Mouse (Mus musculus): ENCODE measurements around the gene Ceacam14. TPM values are rescaled to one million over a fixed set of nuclear protein-coding genes. Genes with fewer than 3 reads are reported as not detected.

The Ceacam14 gene
- polyA plus RNA-seq (2016; fragmentation: Nextera tagmentation; extraction: Ambion mirVana) = not detected in 2 replicates

- Histone ChIP-seq H3K36me3 (no peaks in the 10 kb centered on the region), H3K4me2 (replicated peaks) (no peak within 1 kb of the TSS), H3K9me3 (peaks cover 56% of the 10 kb centered on the region), H3K9ac (replicated peaks) (no peak within 1 kb of the TSS), H3K27me3 (no peaks in the 10 kb centered on the region), H3K27ac (replicated peaks) (no peak within 1 kb of the TSS), H3K4me1 (no peaks in the 10 kb centered on the region), H3K4me3 (no peak within 1 kb of the TSS)
- 77% methylated on average over 4 of the region's 4 CpGs for WGBS
- no peak for ATAC-seq (ENCODE audit: low FRiP score, low read depth)
Measured at GRCm38 (mm10) chr7:17812333-17812732, at the start of gene Ceacam14. Gene Ceacam14, plus strand, starts transcription at chr7:17812633.

Other genes with a start within 250 kb of the Ceacam14 start
- gene Ceacam5, start 99.4 kb upstream of the Ceacam14 start, polyA plus RNA-seq (2016; fragmentation: Nextera tagmentation; extraction: Ambion mirVana) = not detected in 2 replicates
- gene Gm5155, start 59.1 kb downstream of the Ceacam14 start, polyA plus RNA-seq (2016; fragmentation: Nextera tagmentation; extraction: Ambion mirVana) = not detected in 2 replicates
- gene Ceacam11, start 159.5 kb downstream of the Ceacam14 start, polyA plus RNA-seq (2016; fragmentation: Nextera tagmentation; extraction: Ambion mirVana) = not detected in 2 replicates
- not detected in 2 replicates for gene Ceacam13, start 197.3 kb downstream of the Ceacam14 start, polyA plus RNA-seq (2016; fragmentation: Nextera tagmentation; extraction: Ambion mirVana)

Measured in midbrain, embryonic 12.5 days (tissue).